Mouse (Mus musculus) skeletal muscle tissue, adult 2 months (tissue): ENCODE data around the gene Ift46.
"Not testable (repeated sequence)": the region's sequence is repeated elsewhere in the genome, so short reads cannot be mapped to it uniquely, and the experiment has no call there.

Experiments used
- DNase-seq: peaks from one replicate; pipeline ENCODE4 v3.0.0-alpha.2; 2012; ENCODE audit warnings: low read depth, low spot score

Gene Ift46

GRCm38 (mm10) chr9:44735886-44736285 lies 31.8 kb upstream of the Ift46 start:
- no peak for DNase-seq

GRCm38 (mm10) chr9:44736301-44736700 lies 31.4 kb upstream of the Ift46 start:
- DNase-seq = no peak

- DNase-seq = peak; percentile 90
Measured at GRCm38 (mm10) chr9:44737240-44737949, 30.3 kb upstream of the Ift46 start.

GRCm38 (mm10) chr9:44740663-44741192 lies 27.0 kb upstream of the Ift46 start:
- DNase-seq = no peak

- no peak for DNase-seq
Measured at GRCm38 (mm10) chr9:44745371-44745770, 22.3 kb upstream of the Ift46 start.

GRCm38 (mm10) chr9:44746666-44747065 lies 21.0 kb upstream of the Ift46 start:
- no peak for DNase-seq

- no peak for DNase-seq
Measured at GRCm38 (mm10) chr9:44747341-44747740, 20.4 kb upstream of the Ift46 start.

GRCm38 (mm10) chr9:44748473-44748872 lies 19.2 kb upstream of the Ift46 start:
- DNase-seq = peak; percentile 66

- no peak for DNase-seq
Measured at GRCm38 (mm10) chr9:44760873-44761272, 6.8 kb upstream of the Ift46 start.

GRCm38 (mm10) chr9:44768029-44768394 lies 304 bp downstream of the Ift46 start:
- DNase-seq = not testable (repeated sequence)

- no peak for DNase-seq
Measured at GRCm38 (mm10) chr9:44771376-44771775, 3.7 kb downstream of the Ift46 start.

- no peak for DNase-seq
Measured at GRCm38 (mm10) chr9:44772392-44772749, 4.7 kb downstream of the Ift46 start.

GRCm38 (mm10) chr9:44772750-44773651 lies 5.3 kb downstream of the Ift46 start:
- peak; percentile 93 for DNase-seq

- no peak for DNase-seq
Measured at GRCm38 (mm10) chr9:44792842-44793241, 25.1 kb downstream of the Ift46 start.

- peak; percentile 42 for DNase-seq
Measured at GRCm38 (mm10) chr9:44798298-44798697, 30.6 kb downstream of the Ift46 start.

GRCm38 (mm10) chr9:44799102-44799957 lies 31.6 kb downstream of the Ift46 start, which contains the start of gene Tmem25:
Gene Tmem25, minus strand, starts transcription at chr9:44799307.
- DNase-seq = peak; percentile 72

- no peak for DNase-seq
Measured at GRCm38 (mm10) chr9:44799958-44800324, 32.2 kb downstream of the Ift46 start.

GRCm38 (mm10) chr9:44801669-44802068 lies 34.0 kb downstream of the Ift46 start:
- no peak for DNase-seq

GRCm38 (mm10) chr9:44802808-44803450 lies 35.2 kb downstream of the Ift46 start, which contains the start of gene Ttc36:
Gene Ttc36, minus strand, starts transcription at chr9:44803072.
- DNase-seq = no peak

GRCm38 (mm10) chr9:44804678-44805077 lies 37.0 kb downstream of the Ift46 start:
- no peak for DNase-seq

- DNase-seq = no peak
Measured at GRCm38 (mm10) chr9:44805536-44805935, 37.8 kb downstream of the Ift46 start.
